Mouse (Mus musculus) testis, adult 2 months (tissue): ENCODE results near the gene Birc7.

ENCODE experiments used
- CTCF ChIP-seq: fragments of 200-500 bp; IDR thresholded peaks from 2 replicates; pipeline ENCODE4 v1.5.1; 2012; ENCODE audit warnings: low read depth, mild to moderate bottlenecking, inconsistent platforms, low read length, moderate library complexity; ENCODE audit not compliant: control insufficient read depth, insufficient read depth, insufficient replicate concordance
- POLR2A ChIP-seq: fragments of 200-500 bp; IDR thresholded peaks from 2 replicates; pipeline ENCODE4 v1.6.1; 2012; ENCODE audit warnings: low read depth, mild to moderate bottlenecking, inconsistent platforms, low read length, moderate library complexity; ENCODE audit not compliant: control insufficient read depth

GRCm38 (mm10) chr2:180953638-180954037 is 24.8 kb downstream of the Birc7 start:
- TF ChIP-seq CTCF = no peak
- TF ChIP-seq POLR2A = no peak
